In the genomic region with DNA sequence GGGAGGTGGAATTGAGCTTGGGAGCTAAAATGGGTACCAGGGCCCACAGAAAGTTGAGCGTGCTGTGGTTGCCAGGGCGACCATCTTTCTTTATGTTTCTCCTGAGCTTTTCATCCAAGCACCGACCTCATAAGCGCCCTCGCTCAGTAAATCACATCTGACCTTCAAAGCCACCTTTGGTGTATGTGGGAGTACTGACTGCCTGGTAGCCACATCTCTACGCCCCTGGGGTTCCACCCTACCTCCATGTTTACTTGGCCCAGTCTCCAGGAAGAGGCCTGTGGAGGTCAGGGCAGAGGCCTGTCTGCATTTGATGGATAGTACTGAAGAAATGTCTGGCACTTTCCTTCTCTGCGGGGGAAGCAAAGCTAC, we compare ENCODE assay signal across 8 mouse cellular contexts. TPM values are rescaled to one million over a fixed set of nuclear protein-coding genes. Genes with fewer than 3 reads are reported as not detected.
DNase-seq lines count a peak whose midpoint lies in the region; ATAC-seq lines count a peak whose summit lies in the region.

No protein-coding gene starts in this region.

- no peaks in the 10 kb centered on the region for H3K27me3 ChIP-seq in embryonic facial prominence, embryonic 13.5 days
- no peaks in the 10 kb centered on the region for H3K27me3 ChIP-seq in hindbrain, embryonic 16.5 days (replicated peaks; ENCODE audit: control insufficient read depth, insufficient read depth, low read length)
- peaks cover 3% of the 10 kb centered on the region; the same call in 1 of the 2 replicates for H3K27me3 ChIP-seq in liver, embryonic 15.5 days
- H3K27me3 ChIP-seq in neural tube, embryonic 15.5 days (replicated peaks): no peaks in the 10 kb centered on the region; the same call in 1 of the 2 replicates

- no peak for ATAC-seq in embryonic facial prominence, embryonic 13.5 days (ENCODE audit: insufficient number of reproducible peaks, insufficient read depth, low FRiP score, low TSS enrichment, low read depth)
- 0 out of 2 replicates have a peak, but pooled peaks have one; percentile 17 for ATAC-seq in hindbrain, embryonic 16.5 days
- no peak for ATAC-seq in liver, embryonic 15.5 days (ENCODE audit: insufficient read depth)
- peak; percentile 39 for ATAC-seq in neural tube, embryonic 15.5 days (ENCODE audit: low FRiP score)
- ATAC-seq in erythroid progenitor cell, adult 5-6 weeks (replicated peaks; ENCODE audit: low FRiP score, poor library complexity, severe bottlenecking): no peak
- ATAC-seq in megakaryocyte progenitor cell, adult 5-6 weeks (replicated peaks; ENCODE audit: poor library complexity): no peak

- H3K4me3 ChIP-seq in embryonic facial prominence, embryonic 13.5 days: peak overlapping the region; percentile 38
- peak overlapping the region; percentile 34 for H3K4me3 ChIP-seq in hindbrain, embryonic 16.5 days (ENCODE audit: low read length)
- H3K4me3 ChIP-seq in liver, embryonic 15.5 days (replicated peaks): 0 out of 2 replicates have a peak overlapping the region, but pooled peaks have one; percentile 36
- H3K4me3 ChIP-seq in neural tube, embryonic 15.5 days (replicated peaks): peak overlapping the region; percentile 32

- WGBS in embryonic facial prominence, embryonic 13.5 days: 63% methylated on average over 7 of the region's 7 CpGs
- WGBS in hindbrain, embryonic 16.5 days: 28% methylated on average over 7 of the region's 7 CpGs
- 51% methylated on average over 7 of the region's 7 CpGs for WGBS in liver, embryonic 15.5 days (ENCODE audit: insufficient replicate concordance)
- 29% methylated on average over 7 of the region's 7 CpGs for WGBS in neural tube, embryonic 15.5 days

- no peaks in the 10 kb centered on the region for H3K9me3 ChIP-seq in embryonic facial prominence, embryonic 13.5 days
- H3K9me3 ChIP-seq in hindbrain, embryonic 16.5 days (ENCODE audit: control insufficient read depth, low read length): no peaks in the 10 kb centered on the region
- no peaks in the 10 kb centered on the region for H3K9me3 ChIP-seq in liver, embryonic 15.5 days (replicated peaks)
- no peaks in the 10 kb centered on the region for H3K9me3 ChIP-seq in neural tube, embryonic 15.5 days (replicated peaks)

- peaks cover 12% of the 10 kb centered on the region for H3K4me1 ChIP-seq in embryonic facial prominence, embryonic 13.5 days
- H3K4me1 ChIP-seq in hindbrain, embryonic 16.5 days (ENCODE audit: control insufficient read depth, insufficient read depth, low read depth, low read length): peaks cover 15% of the 10 kb centered on the region
- H3K4me1 ChIP-seq in liver, embryonic 15.5 days (replicated peaks): peaks cover 32% of the 10 kb centered on the region
- peaks cover 18% of the 10 kb centered on the region for H3K4me1 ChIP-seq in neural tube, embryonic 15.5 days

- H3K36me3 ChIP-seq in embryonic facial prominence, embryonic 13.5 days: no peaks in the 10 kb centered on the region
- no peaks in the 10 kb centered on the region for H3K36me3 ChIP-seq in hindbrain, embryonic 16.5 days (ENCODE audit: control insufficient read depth, insufficient read depth, low read length)
- no peaks in the 10 kb centered on the region for H3K36me3 ChIP-seq in liver, embryonic 15.5 days (replicated peaks)
- no peaks in the 10 kb centered on the region for H3K36me3 ChIP-seq in neural tube, embryonic 15.5 days

- peak; percentile 42 to 44 for DNase-seq in adrenal gland, postnatal 36 days
- no peak for DNase-seq in adrenal gland, postnatal 10 days

- peak overlapping the region; percentile 62; the same call in 1 of the 2 replicates for H3K9ac ChIP-seq in embryonic facial prominence, embryonic 13.5 days
- peak overlapping the region; percentile 50 for H3K9ac ChIP-seq in hindbrain, embryonic 16.5 days (ENCODE audit: low read depth, low read length)
- no peak overlapping the region for H3K9ac ChIP-seq in liver, embryonic 15.5 days
- no peak overlapping the region for H3K9ac ChIP-seq in neural tube, embryonic 15.5 days (replicated peaks)

- peak overlapping the region; percentile 56 for H3K4me2 ChIP-seq in embryonic facial prominence, embryonic 13.5 days
- peak overlapping the region; percentile 65 for H3K4me2 ChIP-seq in hindbrain, embryonic 16.5 days (ENCODE audit: low read length)
- peak overlapping the region; percentile 63; the same call in 1 of the 2 replicates for H3K4me2 ChIP-seq in liver, embryonic 15.5 days
- H3K4me2 ChIP-seq in neural tube, embryonic 15.5 days: peak overlapping the region; percentile 60

- H3K27ac ChIP-seq in embryonic facial prominence, embryonic 13.5 days: peak overlapping the region; percentile 87
- peak overlapping the region; percentile 80 for H3K27ac ChIP-seq in hindbrain, embryonic 16.5 days (ENCODE audit: low read depth, low read length)
- H3K27ac ChIP-seq in liver, embryonic 15.5 days (replicated peaks): peak overlapping the region; percentile 34
- H3K27ac ChIP-seq in neural tube, embryonic 15.5 days (replicated peaks): peak overlapping the region; percentile 83

RNA-seq across cellular contexts. Expression of a gene that starts 13.7 kb away (rescaled TPM):
- 10 to 100 TPM; 79.4 to 89.6 TPM for total RNA-seq in adrenal gland, postnatal 36 days (2021)
- 10 to 100 TPM; 46.8 to 51.6 TPM for total RNA-seq in adrenal gland, postnatal 10 days (2021)
- polyA plus RNA-seq in embryonic facial prominence, embryonic 13.5 days (2015; fragmentation: Nextera tagmentation; extraction: Ambion mirVana): 31.0 and 31.1 TPM in 2 replicates
- polyA plus RNA-seq in hindbrain, embryonic 16.5 days (2015; fragmentation: Nextera tagmentation; extraction: Ambion mirVana): 27.8 and 30.3 TPM in 2 replicates
- polyA plus RNA-seq in liver, embryonic 15.5 days (2015; fragmentation: Nextera tagmentation; extraction: Ambion mirVana): 9.2 and 9.9 TPM in 2 replicates
- 29.8 and 31.5 TPM in 2 replicates for polyA plus RNA-seq in neural tube, embryonic 15.5 days (2015; fragmentation: Nextera tagmentation; extraction: Ambion mirVana)
- 6.7 and 12.6 TPM in 2 replicates for total RNA-seq in erythroid progenitor cell, adult 5-6 weeks (2015; ENCODE audit: low replicate concordance)
- 13.2 and 18.2 TPM in 2 replicates for total RNA-seq in erythroid progenitor cell, adult 5-6 weeks (2017; ENCODE audit: low replicate concordance)
- 17.5 and 20.2 TPM in 2 replicates for total RNA-seq in megakaryocyte progenitor cell, adult 5-6 weeks (2015)
- 21.6 and 24.7 TPM in 2 replicates for total RNA-seq in megakaryocyte progenitor cell, adult 5-6 weeks (2017)

RNA-seq across cellular contexts. Expression of a gene that starts 18.6 kb away (rescaled TPM):
- total RNA-seq in adrenal gland, postnatal 36 days (2021): 100 to 1,000 TPM; 203 to 287 TPM
- 100 to 1,000 TPM in 1 of 2 experiments, 10 to 100 TPM in 1; 88.3 to 101 TPM for total RNA-seq in adrenal gland, postnatal 10 days (2021)
- 2.8 and 5.0 TPM in 2 replicates for polyA plus RNA-seq in embryonic facial prominence, embryonic 13.5 days (2015; fragmentation: Nextera tagmentation; extraction: Ambion mirVana)
- 3.1 and 3.2 TPM in 2 replicates for polyA plus RNA-seq in hindbrain, embryonic 16.5 days (2015; fragmentation: Nextera tagmentation; extraction: Ambion mirVana)
- 3.7 and 4.8 TPM in 2 replicates for polyA plus RNA-seq in liver, embryonic 15.5 days (2015; fragmentation: Nextera tagmentation; extraction: Ambion mirVana)
- polyA plus RNA-seq in neural tube, embryonic 15.5 days (2015; fragmentation: Nextera tagmentation; extraction: Ambion mirVana): 3.1 and 4.4 TPM in 2 replicates
- not detected in 2 replicates for total RNA-seq in erythroid progenitor cell, adult 5-6 weeks (2015; ENCODE audit: low replicate concordance)
- not detected in 2 replicates for total RNA-seq in erythroid progenitor cell, adult 5-6 weeks (2017; ENCODE audit: low replicate concordance)
- total RNA-seq in megakaryocyte progenitor cell, adult 5-6 weeks (2015): not detected in 2 replicates
- not detected in 2 replicates for total RNA-seq in megakaryocyte progenitor cell, adult 5-6 weeks (2017)

RNA-seq across cellular contexts. Expression of a gene that starts 28.8 kb away (rescaled TPM):
- total RNA-seq in adrenal gland, postnatal 36 days (2021): 10 to 100 TPM; 56.9 to 63.7 TPM
- 10 to 100 TPM; 59.1 to 63.2 TPM for total RNA-seq in adrenal gland, postnatal 10 days (2021)
- polyA plus RNA-seq in embryonic facial prominence, embryonic 13.5 days (2015; fragmentation: Nextera tagmentation; extraction: Ambion mirVana): 265 and 286 TPM in 2 replicates
- 224 and 229 TPM in 2 replicates for polyA plus RNA-seq in hindbrain, embryonic 16.5 days (2015; fragmentation: Nextera tagmentation; extraction: Ambion mirVana)
- 48.2 and 50.8 TPM in 2 replicates for polyA plus RNA-seq in liver, embryonic 15.5 days (2015; fragmentation: Nextera tagmentation; extraction: Ambion mirVana)
- 218 and 229 TPM in 2 replicates for polyA plus RNA-seq in neural tube, embryonic 15.5 days (2015; fragmentation: Nextera tagmentation; extraction: Ambion mirVana)
- total RNA-seq in erythroid progenitor cell, adult 5-6 weeks (2015; ENCODE audit: low replicate concordance): 61.6 and 86.5 TPM in 2 replicates
- 93.7 and 150 TPM in 2 replicates for total RNA-seq in erythroid progenitor cell, adult 5-6 weeks (2017; ENCODE audit: low replicate concordance)
- total RNA-seq in megakaryocyte progenitor cell, adult 5-6 weeks (2015): 120 and 136 TPM in 2 replicates
- total RNA-seq in megakaryocyte progenitor cell, adult 5-6 weeks (2017): 204 and 227 TPM in 2 replicates

RNA-seq across cellular contexts. Expression of a gene that starts 43.7 kb away (rescaled TPM):
- 10 to 100 TPM; 53.3 to 79.3 TPM for total RNA-seq in adrenal gland, postnatal 36 days (2021)
- total RNA-seq in adrenal gland, postnatal 10 days (2021): 10 to 100 TPM; 46.6 to 59.3 TPM
- 85.5 and 100 TPM in 2 replicates for polyA plus RNA-seq in embryonic facial prominence, embryonic 13.5 days (2015; fragmentation: Nextera tagmentation; extraction: Ambion mirVana)
- 96.8 and 98.1 TPM in 2 replicates for polyA plus RNA-seq in hindbrain, embryonic 16.5 days (2015; fragmentation: Nextera tagmentation; extraction: Ambion mirVana)
- 16.2 and 17.8 TPM in 2 replicates for polyA plus RNA-seq in liver, embryonic 15.5 days (2015; fragmentation: Nextera tagmentation; extraction: Ambion mirVana)
- 97.8 and 98.7 TPM in 2 replicates for polyA plus RNA-seq in neural tube, embryonic 15.5 days (2015; fragmentation: Nextera tagmentation; extraction: Ambion mirVana)
- total RNA-seq in erythroid progenitor cell, adult 5-6 weeks (2015; ENCODE audit: low replicate concordance): 11.3 and 17.7 TPM in 2 replicates
- total RNA-seq in erythroid progenitor cell, adult 5-6 weeks (2017; ENCODE audit: low replicate concordance): 13.1 and 16.4 TPM in 2 replicates
- total RNA-seq in megakaryocyte progenitor cell, adult 5-6 weeks (2015): 41.2 and 42.1 TPM in 2 replicates
- total RNA-seq in megakaryocyte progenitor cell, adult 5-6 weeks (2017): 32.3 and 45.0 TPM in 2 replicates

RNA-seq across cellular contexts. Expression of a gene that starts 57.4 kb away (rescaled TPM):
- 100 to 1,000 TPM; 132 to 156 TPM for total RNA-seq in adrenal gland, postnatal 36 days (2021)
- total RNA-seq in adrenal gland, postnatal 10 days (2021): 10 to 100 TPM; 55.2 to 65.9 TPM
- polyA plus RNA-seq in embryonic facial prominence, embryonic 13.5 days (2015; fragmentation: Nextera tagmentation; extraction: Ambion mirVana): 39.6 and 44.3 TPM in 2 replicates
- 30.1 and 30.8 TPM in 2 replicates for polyA plus RNA-seq in hindbrain, embryonic 16.5 days (2015; fragmentation: Nextera tagmentation; extraction: Ambion mirVana)
- polyA plus RNA-seq in liver, embryonic 15.5 days (2015; fragmentation: Nextera tagmentation; extraction: Ambion mirVana): 1.5 and 1.7 TPM in 2 replicates
- 30.5 and 34.3 TPM in 2 replicates for polyA plus RNA-seq in neural tube, embryonic 15.5 days (2015; fragmentation: Nextera tagmentation; extraction: Ambion mirVana)
- total RNA-seq in erythroid progenitor cell, adult 5-6 weeks (2015; ENCODE audit: low replicate concordance): not detected in 2 replicates
- total RNA-seq in erythroid progenitor cell, adult 5-6 weeks (2017; ENCODE audit: low replicate concordance): 1.0 TPM in 1 of 2 replicates, not detected in the other
- 0.17 and 0.32 TPM in 2 replicates for total RNA-seq in megakaryocyte progenitor cell, adult 5-6 weeks (2015)
- 0.27 and 0.83 TPM in 2 replicates for total RNA-seq in megakaryocyte progenitor cell, adult 5-6 weeks (2017)

Comparison
In these comparisons a context has a peak if more than half of its experiments do, and no peak if none do; other contexts are left out.
1. ATAC-seq: peak in hindbrain, embryonic 16.5 days (single experiment) and neural tube, embryonic 15.5 days (single experiment); none in embryonic facial prominence, embryonic 13.5 days (single experiment), liver, embryonic 15.5 days (single experiment), erythroid progenitor cell, adult 5-6 weeks (single experiment) and megakaryocyte progenitor cell, adult 5-6 weeks (single experiment).
2. H3K27ac ChIP-seq: peak in every context shown above with its lines; median percentile 87 in embryonic facial prominence, embryonic 13.5 days; 83 in neural tube, embryonic 15.5 days; 80 in hindbrain, embryonic 16.5 days; 34 in liver, embryonic 15.5 days.
3. H3K9ac ChIP-seq: peak in embryonic facial prominence, embryonic 13.5 days (single experiment) and hindbrain, embryonic 16.5 days (single experiment); none in liver, embryonic 15.5 days (single experiment) and neural tube, embryonic 15.5 days (single experiment).
4. RNA of a gene that starts 18.6 kb away (total RNA-seq): 203 to 287 TPM in adrenal gland, postnatal 36 days and 88.3 to 101 TPM in adrenal gland, postnatal 10 days; not detected in erythroid progenitor cell, adult 5-6 weeks and not detected in megakaryocyte progenitor cell, adult 5-6 weeks; every median in the first group is over 10 times any median in the second.
5. Peak in every context shown above with its lines, with median percentiles within 50 percentile points of each other: H3K4me2 ChIP-seq and H3K4me3 ChIP-seq.